Mouse (Mus musculus): ENCODE measurements around the gene Foxd2. TPM values are rescaled to one million over a fixed set of nuclear protein-coding genes. Genes with fewer than 3 reads are reported as not detected.

Gene Foxd2
- total and polyA plus RNA-seq, 3 experiments = 0.14 to 0.17 TPM; not detected in 1

GRCm38 (mm10) chr4:114925917-114926312 lies 17.2 kb upstream of the Foxd2 start, which contains the start of gene Foxe3:
Foxe3 (minus strand) TSS chr4:114926013.
- Histone ChIP-seq H3K79me2 (replicated peaks; ENCODE audit: control insufficient read depth, extremely low read depth, insufficient read depth, poor library complexity, severe bottlenecking) (no peaks in the 10 kb centered on the region), H3K9ac (ENCODE audit: insufficient read depth, low read depth) (no peak within 1 kb of the TSS), H3K9me3 (replicated peaks; ENCODE audit: low read length) (peaks cover 7% of the 10 kb centered on the region), H3K27ac (ENCODE audit: insufficient read depth, low read depth) (no peak within 1 kb of the TSS), H3K4me1 (ENCODE audit: control insufficient read depth in 1 of 2, insufficient read depth in 2 of 2) (peaks cover 0 to 10% of the 10 kb centered on the region in 2 experiments; a peak in 3 of 4 replicates), H3K36me3 (replicated peaks in 1 of 2; ENCODE audit: control insufficient read depth in 1 of 2, insufficient read depth in 1 of 2, low read length in 1 of 2) (no peaks in the 10 kb centered on the region), H3K4me3 (replicated peaks in 1 of 3; ENCODE audit: low read depth in 2 of 3, low read length in 2 of 3, poor library complexity in 1 of 3) (no peak within 1 kb of the TSS), H3K4me2 (ENCODE audit: insufficient read depth, low read depth, poor library complexity, severe bottlenecking) (no peak within 1 kb of the TSS), H3K27me3 (replicated peaks) (no peaks in the 10 kb centered on the region)
- TF ChIP-seq KAT2A (IDR thresholded peaks at IDR 0.05; ENCODE audit: insufficient replicate concordance, low read length) = no peak
- TF ChIP-seq SMC3 (IDR thresholded peaks at IDR 0.05; ENCODE audit: low read depth, low read length) = no peak
- TF ChIP-seq POLR2AphosphoS2 (IDR thresholded peaks at IDR 0.05; ENCODE audit: low read depth, low read length) = no peak
- TF ChIP-seq MYC (IDR thresholded peaks at IDR 0.05; ENCODE audit: low read depth, low read length) = no peak
- TF ChIP-seq IRF4 (IDR thresholded peaks at IDR 0.05; ENCODE audit: low read depth, low read length) = no peak
- no peak for TF ChIP-seq RAD21 (IDR thresholded peaks at IDR 0.05; ENCODE audit: low read depth, low read length)
- TF ChIP-seq POLR2A (IDR thresholded peaks at IDR 0.05; ENCODE audit: low read depth, low read length) = no peak
- dilution Hi-C loops (cut with MboI; ENCODE audit: extremely low pct_ligation_motif_present, extremely low pct_unique_long_range_greater_than_20kb, low sequenced_read_pairs) = no loop called here
- DNase-seq (ENCODE audit: extremely low read depth) = no peak
- in situ Hi-C loops (cut with MboI; ENCODE audit: low pct_ligation_motif_present, low pct_unique_long_range_greater_than_20kb, low sequenced_read_pairs) = no loop called here

GRCm38 (mm10) chr4:114924971-114925916 lies 16.6 kb upstream of the Foxd2 start:
- in situ Hi-C loops (cut with MboI; ENCODE audit: low pct_ligation_motif_present, low pct_unique_long_range_greater_than_20kb, low sequenced_read_pairs) = no loop called here
- no peaks in the 10 kb centered on the region for H3K79me2 ChIP-seq (replicated peaks; ENCODE audit: control insufficient read depth, extremely low read depth, insufficient read depth, poor library complexity, severe bottlenecking)
- no peaks in the 10 kb centered on the region for H3K27me3 ChIP-seq (replicated peaks)
- H3K4me2 ChIP-seq (ENCODE audit: insufficient read depth, low read depth, poor library complexity, severe bottlenecking) = no peak overlapping the region
- H3K4me1 ChIP-seq (ENCODE audit: control insufficient read depth in 1 of 2, insufficient read depth in 2 of 2) = peaks cover 0 to 10% of the 10 kb centered on the region in 2 experiments; a peak in 3 of 4 replicates
- TF ChIP-seq BHLHE40 (IDR thresholded peaks at IDR 0.05; ENCODE audit: low read depth, low read length) (no peak), TCF12 (IDR thresholded peaks at IDR 0.05; ENCODE audit: low read depth, low read length) (no peak), ZNF384 (IDR thresholded peaks at IDR 0.05; ENCODE audit: low read depth, low read length) (no peak), ZKSCAN1 (IDR thresholded peaks at IDR 0.05; ENCODE audit: borderline replicate concordance, low read depth, low read length) (no peak), MAZ (IDR thresholded peaks at IDR 0.05; ENCODE audit: low read depth, low read length) (no peak), CHD2 (IDR thresholded peaks at IDR 0.05; ENCODE audit: low read length) (no peak), MEF2A (IDR thresholded peaks at IDR 0.05; ENCODE audit: borderline replicate concordance, low read depth, low read length) (no peak), USF2 (conservative IDR thresholded peaks at IDR 0.05; ENCODE audit: low read depth, low read length) (no peak), CTCF (conservative IDR thresholded peaks at IDR 0.05 in 1 of 2, IDR thresholded peaks at IDR 0.05 in 1 of 2; ENCODE audit: low read depth in 2 of 2, low read length in 2 of 2) (no peak), EP300 (IDR thresholded peaks at IDR 0.05; ENCODE audit: low read length) (no peak), JUN (IDR thresholded peaks at IDR 0.05; ENCODE audit: insufficient read depth, low read depth, low read length) (no peak), NELFE (IDR thresholded peaks at IDR 0.05; ENCODE audit: low read depth, low read length) (no peak), RAD21 (IDR thresholded peaks at IDR 0.05; ENCODE audit: low read depth, low read length) (no peak), ELF1 (IDR thresholded peaks at IDR 0.05; ENCODE audit: low read depth, low read length) (no peak), UBTF (IDR thresholded peaks at IDR 0.05; ENCODE audit: low read depth, low read length) (no peak), POLR2A (IDR thresholded peaks at IDR 0.05; ENCODE audit: low read depth, low read length) (no peak), RCOR1 (conservative IDR thresholded peaks at IDR 0.05; ENCODE audit: low read depth, low read length) (no peak), MXI1 (IDR thresholded peaks at IDR 0.05; ENCODE audit: low read depth, low read length) (no peak), NRF1 (IDR thresholded peaks at IDR 0.05; ENCODE audit: low read depth, low read length) (no peak), CHD1 (IDR thresholded peaks at IDR 0.05; ENCODE audit: low read depth, low read length) (no peak)
- no peaks in the 10 kb centered on the region for H3K36me3 ChIP-seq (replicated peaks in 1 of 2; ENCODE audit: control insufficient read depth in 1 of 2, insufficient read depth in 1 of 2, low read length in 1 of 2)
- DNase-seq (ENCODE audit: extremely low read depth) = no peak
- dilution Hi-C loops (cut with MboI; ENCODE audit: extremely low pct_ligation_motif_present, extremely low pct_unique_long_range_greater_than_20kb, low sequenced_read_pairs) = no loop called here
- no peak overlapping the region for H3K9ac ChIP-seq (ENCODE audit: insufficient read depth, low read depth)
- no peak overlapping the region for H3K4me3 ChIP-seq (replicated peaks in 1 of 3; ENCODE audit: low read depth in 2 of 3, low read length in 2 of 3, poor library complexity in 1 of 3)
- H3K27ac ChIP-seq (ENCODE audit: insufficient read depth, low read depth) = no peak overlapping the region
- H3K9me3 ChIP-seq (replicated peaks; ENCODE audit: low read length) = peaks cover 7% of the 10 kb centered on the region

Data from CH12.LX (cell line).